Mouse (Mus musculus) erythroblast, embryonic 14.5 days (primary cell): Measurements from ENCODE around the gene Cnga2. TPM values are rescaled to one million over a fixed set of nuclear protein-coding genes. Genes with fewer than 3 reads are reported as not detected.
"Not testable (repeated sequence)": the region's sequence is repeated elsewhere in the genome, so short reads cannot be mapped to it uniquely, and the experiment has no call there.

Source experiments
- H3K27me3 ChIP-seq: 2 replicates; pipeline ENCODE4 v1.6.1; 2012; ENCODE audit warnings: inconsistent platforms; ENCODE audit not compliant: control insufficient read depth
- H3K36me3 ChIP-seq: 2 replicates; pipeline ENCODE4 v1.6.1; 2012; ENCODE audit warnings: mild to moderate bottlenecking, inconsistent platforms; ENCODE audit not compliant: control insufficient read depth
- H3K4me1 ChIP-seq: 2 replicates; pipeline ENCODE4 v1.6.1; 2012; ENCODE audit warnings: inconsistent platforms; ENCODE audit not compliant: control insufficient read depth
- H3K4me3 ChIP-seq: replicated peaks from 2 replicates; pipeline ENCODE3; 2012; ENCODE audit warnings: moderate library complexity, mild to moderate bottlenecking, inconsistent platforms
- H3K9me3 ChIP-seq: 2 replicates; pipeline ENCODE4 v1.6.1; 2012; ENCODE audit warnings: low read length, inconsistent platforms, mixed read lengths; ENCODE audit not compliant: control insufficient read depth
- GATA1 ChIP-seq: IDR thresholded peaks from 2 replicates; pipeline ENCODE4 v1.6.1; 2012; ENCODE audit warnings: low read length, inconsistent platforms, mixed read lengths
- TAL1 ChIP-seq: IDR thresholded peaks from 3 replicates; pipeline ENCODE4 v1.6.1; 2012; ENCODE audit warnings: low read length, inconsistent platforms, mixed read lengths
- polyA plus RNA-seq: library from polyadenylated mRNA; stranded (reverse); fragments of >175 nt; gene quantifications from 2 replicates; pipeline ENCODE4 v1.2.3, GENCODE M21; 2012

The Cnga2 gene
- not detected in 2 replicates for polyA plus RNA-seq

GRCm38 (mm10) chrX:71991549-71991948, at the start of gene Cnga2:
Cnga2 (plus strand) TSS chrX:71991849.
- TF ChIP-seq GATA1 (no peak), TAL1 (no peak)
- H3K27me3 ChIP-seq: 0 out of 2 replicates have a peak, but pooled peaks cover 3% of the 10 kb centered on the region
- no peaks in the 10 kb centered on the region for H3K9me3 ChIP-seq
- H3K36me3 ChIP-seq: no peaks in the 10 kb centered on the region
- H3K4me1 ChIP-seq: no peaks in the 10 kb centered on the region
- no peak within 1 kb of the TSS for H3K4me3 ChIP-seq

- peaks cover 2% of the 10 kb centered on the region for H3K27me3 ChIP-seq
- no peaks in the 10 kb centered on the region for H3K4me1 ChIP-seq
- no peak overlapping the region for H3K4me3 ChIP-seq
- H3K36me3 ChIP-seq: no peaks in the 10 kb centered on the region
- no peak for TF ChIP-seq GATA1
- no peak for TF ChIP-seq TAL1
- H3K9me3 ChIP-seq: no peaks in the 10 kb centered on the region
Measured at GRCm38 (mm10) chrX:71946631-71947030, 45.0 kb upstream of the Cnga2 start.

GRCm38 (mm10) chrX:71958366-71958765, 33.3 kb upstream of the Cnga2 start:
- no peaks in the 10 kb centered on the region for H3K36me3 ChIP-seq
- H3K4me1 ChIP-seq: no peaks in the 10 kb centered on the region
- H3K9me3 ChIP-seq: no peaks in the 10 kb centered on the region
- H3K27me3 ChIP-seq: peaks cover 12% of the 10 kb centered on the region
- no peak overlapping the region for H3K4me3 ChIP-seq
- TF ChIP-seq TAL1 (no peak), GATA1 (no peak)

- H3K9me3 ChIP-seq: no peaks in the 10 kb centered on the region
- peaks cover 14% of the 10 kb centered on the region for H3K27me3 ChIP-seq
- no peaks in the 10 kb centered on the region for H3K4me1 ChIP-seq
- no peaks in the 10 kb centered on the region for H3K36me3 ChIP-seq
- TF ChIP-seq TAL1: no peak
- no peak for TF ChIP-seq GATA1
- no peak within 1 kb of the TSS for H3K4me3 ChIP-seq
Measured at GRCm38 (mm10) chrX:71962073-71963051, 29.3 kb upstream of the Cnga2 start, which contains the start of gene Prrg3. Prrg3 (plus strand) TSS chrX:71962624.

GRCm38 (mm10) chrX:71963275-71963912, 28.3 kb upstream of the Cnga2 start:
- Histone ChIP-seq H3K4me1 (no peaks in the 10 kb centered on the region), H3K4me3 (no peak overlapping the region), H3K36me3 (no peaks in the 10 kb centered on the region), H3K27me3 (peaks cover 14% of the 10 kb centered on the region), H3K9me3 (no peaks in the 10 kb centered on the region)
- TF ChIP-seq TAL1 (no peak), GATA1 (no peak)

- Histone ChIP-seq H3K4me3 (no peak overlapping the region), H3K27me3 (peaks cover 2% of the 10 kb centered on the region; the same call in 1 of the 2 replicates), H3K36me3 (no peaks in the 10 kb centered on the region), H3K9me3 (no peaks in the 10 kb centered on the region), H3K4me1 (no peaks in the 10 kb centered on the region)
- TF ChIP-seq GATA1: no peak
- TF ChIP-seq TAL1: no peak
Measured at GRCm38 (mm10) chrX:71968216-71968615, 23.4 kb upstream of the Cnga2 start.

GRCm38 (mm10) chrX:71968816-71969215, 22.8 kb upstream of the Cnga2 start:
- Histone ChIP-seq H3K9me3 (no peaks in the 10 kb centered on the region), H3K4me1 (no peaks in the 10 kb centered on the region), H3K4me3 (no peak overlapping the region), H3K27me3 (peaks cover 2% of the 10 kb centered on the region; the same call in 1 of the 2 replicates), H3K36me3 (no peaks in the 10 kb centered on the region)
- TF ChIP-seq GATA1: no peak

GRCm38 (mm10) chrX:71971325-71971724, 20.3 kb upstream of the Cnga2 start:
- Histone ChIP-seq H3K9me3 (no peaks in the 10 kb centered on the region), H3K4me3 (no peak overlapping the region), H3K4me1 (no peaks in the 10 kb centered on the region), H3K36me3 (no peaks in the 10 kb centered on the region), H3K27me3 (peaks cover 2% of the 10 kb centered on the region; the same call in 1 of the 2 replicates)
- TF ChIP-seq TAL1 (no peak), GATA1 (no peak)

- no peak for TF ChIP-seq GATA1
- no peak for TF ChIP-seq TAL1
- Histone ChIP-seq H3K9me3 (no peaks in the 10 kb centered on the region), H3K4me3 (no peak within 1 kb of the TSS), H3K36me3 (no peaks in the 10 kb centered on the region), H3K27me3 (no peaks in the 10 kb centered on the region), H3K4me1 (no peaks in the 10 kb centered on the region)
Measured at GRCm38 (mm10) chrX:71972686-71973085, 19.0 kb upstream of the Cnga2 start, which contains the start of gene Fate1. Fate1 (plus strand) TSS chrX:71972986.

- H3K4me1 ChIP-seq, H3K27me3 ChIP-seq, H3K4me3 ChIP-seq, H3K36me3 ChIP-seq, H3K9me3 ChIP-seq: not testable (repeated sequence)
Measured at GRCm38 (mm10) chrX:71977681-71978080, 14.0 kb upstream of the Cnga2 start.
